Mouse (Mus musculus) cerebral cortex, adult 2 months (tissue): Measurements from ENCODE around the gene Tmco4.

Experiments used
- WGBS: fragments of 180-500 bp; shearing (Covaris S2); methylation state at CpG from one replicate; pipeline ENCODE4 v1.1.7; 2018; 5-methylcytosine and 5-hydroxymethylcytosine counted together

The Tmco4 gene

DNA sequence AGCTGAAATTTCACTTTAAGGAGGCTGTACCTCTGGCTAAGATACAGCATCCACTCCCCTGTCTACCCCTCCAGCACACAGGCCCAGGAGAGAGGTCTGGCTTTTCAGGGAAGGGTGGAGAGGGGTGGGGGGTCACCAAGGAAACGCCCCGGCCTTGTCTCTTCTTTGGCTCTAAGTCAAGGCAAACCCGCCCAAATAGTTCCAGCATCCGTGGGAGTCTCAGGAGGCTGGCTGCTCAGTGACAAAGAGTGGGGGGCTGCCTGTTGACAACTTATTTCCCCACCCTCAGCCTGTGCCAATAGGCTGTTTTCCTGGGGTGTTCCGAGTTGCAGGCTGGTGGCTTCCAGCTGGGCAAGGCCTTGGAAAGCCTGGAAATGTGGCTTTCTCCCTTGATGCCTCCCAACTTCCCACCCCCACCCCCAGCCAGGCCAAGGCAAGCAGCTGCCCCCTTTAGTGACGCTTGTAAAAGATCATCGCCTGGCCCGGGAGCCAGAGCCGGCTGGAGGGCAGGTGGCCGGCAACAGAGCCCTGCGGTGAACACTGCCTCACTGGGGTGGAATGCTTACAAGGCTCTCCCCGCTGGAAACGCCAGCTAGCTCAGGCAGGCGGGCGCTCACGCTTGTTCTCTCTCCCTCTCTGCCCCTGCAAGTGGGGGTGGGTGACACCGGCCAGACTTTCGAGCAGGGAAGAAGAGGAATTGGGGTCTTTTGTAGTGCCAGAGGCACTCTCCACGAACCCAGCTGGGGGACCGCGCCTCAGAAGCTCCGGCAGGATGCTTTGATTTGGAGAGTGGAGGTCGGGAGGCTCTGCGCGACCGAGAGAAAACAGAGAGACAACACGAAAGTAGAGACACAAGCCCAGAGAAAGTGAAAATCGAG is 119.0 kb downstream of the Tmco4 start:
- 9% methylated on average over 28 of the region's 28 CpGs for WGBS

DNA sequence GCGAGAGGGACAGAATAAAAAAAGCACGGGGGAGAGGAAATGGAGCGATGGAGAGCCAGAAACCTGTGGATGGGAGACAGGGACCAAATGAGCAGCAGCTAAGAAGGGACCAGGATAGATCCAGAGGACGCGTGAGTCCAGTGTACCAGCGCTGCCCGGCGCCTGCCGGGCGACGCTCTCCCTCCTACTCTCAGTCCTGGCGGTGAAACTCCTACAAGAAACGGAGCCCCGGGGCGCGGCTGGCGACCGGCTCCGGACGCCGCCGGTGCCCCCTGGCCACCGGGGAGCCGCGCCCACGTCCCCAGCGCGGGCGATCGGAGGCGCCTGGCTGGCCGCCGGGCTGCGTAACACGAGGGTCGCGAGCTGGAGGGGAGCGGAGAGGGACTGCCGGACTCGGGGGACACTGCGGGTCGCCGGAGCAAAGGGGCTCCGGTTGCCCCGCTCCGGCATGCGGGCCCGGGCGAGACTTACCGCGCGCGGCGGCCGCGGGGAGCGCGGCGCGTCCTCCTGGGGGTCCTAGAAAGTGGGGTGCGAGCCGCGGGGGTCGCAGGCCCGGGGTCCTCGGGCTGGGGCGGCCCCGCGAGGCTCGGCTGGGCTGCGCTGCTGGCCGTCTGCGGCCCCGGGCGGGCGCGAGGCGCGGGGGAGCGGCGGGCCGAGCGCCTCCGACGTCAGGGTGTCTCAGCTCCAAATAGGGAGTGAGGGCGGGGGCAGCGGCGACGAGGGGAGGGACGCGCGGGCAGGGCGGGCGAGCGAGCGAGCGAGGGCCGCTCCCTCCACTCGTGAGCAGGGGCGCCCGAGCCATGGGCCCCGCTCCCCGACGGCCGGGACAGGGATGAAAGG is 119.9 kb downstream of the Tmco4 start, which contains the start of gene Nbl1:
Nbl1 (minus strand) TSS at position 638 of the 840 bp plus-strand sequence.
- WGBS: 2% methylated on average over 90 of the region's 105 CpGs

DNA sequence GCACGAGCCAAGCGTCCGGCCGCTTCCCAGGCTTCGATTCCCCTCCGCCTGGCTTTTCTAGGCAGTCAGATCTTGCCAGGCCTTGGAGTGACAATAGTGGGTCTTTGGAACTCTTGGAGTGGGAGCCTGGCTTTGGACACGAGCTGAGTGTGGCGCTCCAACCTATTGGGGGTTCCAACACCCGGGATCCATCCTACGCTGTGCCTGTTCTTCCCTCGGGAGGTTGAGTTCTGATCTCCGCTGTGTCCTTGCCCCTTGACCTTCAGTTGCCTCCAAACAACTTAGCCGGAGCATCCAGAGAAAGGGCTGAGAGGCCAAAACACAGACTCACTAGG is 120.5 kb downstream of the Tmco4 start:
- 42% methylated on average over 13 of the region's 13 CpGs for WGBS

DNA sequence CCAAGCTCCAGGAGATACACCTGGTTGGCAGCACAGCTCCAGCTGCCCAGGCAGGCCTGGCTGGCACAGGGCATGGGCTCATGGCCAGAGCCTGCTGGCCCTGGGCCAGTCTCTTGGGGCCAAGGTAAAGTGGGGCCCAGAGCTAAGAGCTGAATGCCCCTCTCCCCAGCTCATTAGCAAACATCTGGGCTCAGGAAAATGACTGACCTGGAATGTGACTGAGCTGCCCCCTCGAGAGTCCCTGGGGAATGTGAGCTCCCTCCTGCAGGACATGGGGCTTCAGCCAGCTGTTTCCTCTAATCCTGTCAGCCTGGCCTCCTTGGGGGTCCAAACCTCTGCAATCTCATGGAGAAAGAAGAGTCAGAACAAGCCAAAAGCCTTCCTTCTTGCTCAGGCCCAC is 122.7 kb downstream of the Tmco4 start:
- WGBS: 60% methylated on average over 1 of the region's 1 CpGs

DNA sequence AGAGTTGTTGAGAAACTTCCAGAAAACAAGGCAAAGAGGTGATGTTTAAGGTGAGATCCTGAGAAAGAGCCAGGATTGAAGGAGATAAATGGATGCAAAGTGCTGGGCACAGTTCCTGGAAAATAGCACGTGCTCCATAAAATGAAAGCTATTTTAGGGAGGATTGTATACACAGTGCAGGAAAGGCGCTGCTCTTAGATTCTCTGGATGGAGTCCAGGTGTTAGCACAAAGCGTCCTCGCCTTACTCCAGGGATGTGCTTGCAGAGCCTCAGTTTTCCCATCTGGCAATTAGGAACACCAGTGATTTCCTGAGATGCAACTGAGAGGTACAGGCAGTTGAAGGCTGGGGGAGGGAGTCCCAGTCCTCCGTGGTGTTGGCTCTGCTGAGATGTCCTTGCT is 123.5 kb downstream of the Tmco4 start:
- 24% methylated on average over 5 of the region's 5 CpGs for WGBS

DNA sequence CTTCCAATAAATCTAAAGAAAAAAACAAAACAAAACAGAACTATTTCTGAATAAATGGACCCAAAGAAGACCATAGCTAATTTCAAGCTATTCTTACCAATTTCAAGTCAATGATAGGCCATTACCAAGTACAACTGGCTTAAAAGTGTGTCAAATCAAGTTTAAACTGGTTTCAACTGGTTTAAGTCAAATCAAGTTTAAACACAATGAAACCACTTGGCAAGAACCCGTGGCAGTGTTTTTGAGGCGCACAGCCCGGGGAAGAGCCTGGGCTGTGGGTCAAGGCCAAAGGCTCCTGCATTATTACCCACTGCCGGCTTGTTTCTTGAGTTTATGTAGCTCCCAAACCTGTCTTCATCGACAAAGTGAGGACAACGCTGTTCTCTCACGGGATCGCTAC is 127.6 kb downstream of the Tmco4 start:
- 83% methylated on average over 8 of the region's 8 CpGs for WGBS

DNA sequence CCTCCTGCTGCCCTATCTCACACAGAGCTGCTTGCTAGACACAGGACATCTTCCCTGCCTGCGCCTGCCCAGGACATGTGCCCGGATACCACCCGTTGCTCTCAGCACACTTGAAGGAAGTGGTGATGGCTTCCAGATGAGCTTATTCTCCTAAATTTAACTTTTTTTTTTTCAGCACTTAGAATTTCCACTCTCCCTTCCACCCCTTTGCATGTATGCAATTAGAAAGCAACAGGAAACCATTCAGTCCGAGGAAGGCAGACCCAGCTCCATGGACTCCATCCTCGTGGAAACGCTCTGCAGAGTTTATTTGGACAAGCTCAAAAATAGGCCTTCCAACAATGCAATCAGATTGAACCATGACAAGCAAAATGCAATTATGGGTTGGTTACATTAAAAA is 128.9 kb downstream of the Tmco4 start:
- 68% methylated on average over 6 of the region's 6 CpGs for WGBS

DNA sequence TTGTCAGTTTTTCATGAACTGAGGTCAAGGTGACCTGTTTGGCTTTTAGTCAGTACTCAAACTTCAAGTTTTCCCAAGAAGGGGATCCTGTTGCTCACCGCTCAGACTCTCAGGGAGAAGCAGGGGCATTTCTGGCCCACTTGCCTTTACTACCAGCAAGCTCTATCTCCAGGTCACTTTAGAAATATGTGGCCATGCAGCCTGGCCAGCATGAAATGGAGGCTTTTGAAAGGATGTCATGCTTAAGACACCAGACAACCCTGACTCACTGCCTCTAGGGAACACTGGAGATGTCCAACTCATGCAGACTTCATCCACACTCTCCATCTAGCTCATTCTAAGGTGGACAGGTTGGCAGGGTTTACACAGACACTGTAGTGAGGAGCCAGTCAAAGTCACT is 132.8 kb downstream of the Tmco4 start:
- WGBS: 89% methylated on average over 1 of the region's 1 CpGs
